ENCODE assay signal across 8 mouse cellular contexts in genomic region chr17:71598659-71599554, GRCm38 (mm10). TPM values are rescaled to one million over a fixed set of nuclear protein-coding genes. Genes with fewer than 3 reads are reported as not detected.
A peak's percentile ranks its signal among the peaks of the same experiment; 100 is the strongest.
DNase-seq lines count a peak whose midpoint lies in the region; ATAC-seq and TF ChIP-seq lines count a peak whose summit lies in the region.

No protein-coding gene starts in this region.

- 0 out of 2 replicates have a peak, but pooled peaks cover 3% of the 10 kb centered on the region for H3K36me3 ChIP-seq in forebrain, embryonic 10.5 days (replicated peaks)
- H3K36me3 ChIP-seq in heart, embryonic 15.5 days, result no peaks in the 10 kb centered on the region
- H3K36me3 ChIP-seq in liver, embryonic 14.5 days (replicated peaks; ENCODE audit: control insufficient read depth, insufficient read depth, low read depth), result no peaks in the 10 kb centered on the region
- H3K36me3 ChIP-seq in neural tube, embryonic 11.5 days (ENCODE audit: control insufficient read depth, insufficient read depth, low read length), result no peaks in the 10 kb centered on the region
- no peaks in the 10 kb centered on the region for H3K36me3 ChIP-seq in stomach, postnatal 0 days (ENCODE audit: control insufficient read depth, insufficient read depth, low read length)

- H3K9ac ChIP-seq in heart, embryonic 15.5 days, result peak overlapping the region; percentile 68
- peak overlapping the region; percentile 83 for H3K9ac ChIP-seq in liver, embryonic 14.5 days (replicated peaks)
- H3K9ac ChIP-seq in neural tube, embryonic 11.5 days (ENCODE audit: low read length), result peak overlapping the region; percentile 66
- peak overlapping the region; percentile 74 for H3K9ac ChIP-seq in stomach, postnatal 0 days (ENCODE audit: low read length)

- ATAC-seq in heart, embryonic 15.5 days (replicated peaks; ENCODE audit: insufficient number of reproducible peaks, insufficient read depth, low FRiP score, low read depth), result peak; percentile 96
- peak; percentile 99 for ATAC-seq in liver, embryonic 14.5 days (ENCODE audit: insufficient read depth)
- ATAC-seq in neural tube, embryonic 11.5 days (ENCODE audit: insufficient read depth, low FRiP score, low TSS enrichment), result peak; percentile 99
- ATAC-seq in stomach, postnatal 0 days (ENCODE audit: low FRiP score, low TSS enrichment), result peak; percentile 98

- H3K4me3 ChIP-seq in forebrain, embryonic 10.5 days, result peak overlapping the region; percentile 74
- peak overlapping the region; percentile 71 for H3K4me3 ChIP-seq in heart, embryonic 15.5 days
- peak overlapping the region; percentile 82 to 84 for H3K4me3 ChIP-seq in liver, embryonic 14.5 days (ENCODE audit: insufficient read depth in 1 of 2, low read depth in 2 of 2, low read length in 2 of 2)
- H3K4me3 ChIP-seq in neural tube, embryonic 11.5 days (ENCODE audit: low read depth, low read length), result peak overlapping the region; percentile 72
- H3K4me3 ChIP-seq in stomach, postnatal 0 days (ENCODE audit: low read depth, low read length), result peak overlapping the region; percentile 67

- TF ChIP-seq EP300 in liver, embryonic 14.5 days (IDR thresholded peaks at IDR 0.05; ENCODE audit: low read depth), result no peak
- TF ChIP-seq EP300 in stomach, postnatal 0 days (optimal IDR thresholded peaks at IDR 0.05), result no peak

- DNase-seq in CD8-positive naive resting alpha-beta T cell, adult 2 months (ENCODE audit: low read depth in 2 of 2, low spot score in 2 of 2), result peak; percentile 79 to 89
- DNase-seq in c-Kit-positive CD71-negative TER-119-negative erythroid progenitor cells, embryonic 14.5 days (ENCODE audit: low read depth), result peak; percentile 87
- DNase-seq in forebrain, embryonic 10.5 days (ENCODE audit: extremely low spot score, low spot score), result peak; percentile 94
- DNase-seq in kidney, postnatal 25 days, result peak; percentile 89 to 96
- DNase-seq in liver, embryonic 14.5 days (ENCODE audit: low read depth in 3 of 3, low spot score in 3 of 3), result peak; percentile 86 to 90 (median 89)
- DNase-seq in neural tube, embryonic 11.5 days (ENCODE audit: low spot score), result peak; percentile 94
- DNase-seq in stomach, postnatal 0 days (ENCODE audit: low spot score), result peak; percentile 95

- peaks cover 38% of the 10 kb centered on the region for H3K4me1 ChIP-seq in forebrain, embryonic 10.5 days
- H3K4me1 ChIP-seq in heart, embryonic 15.5 days (replicated peaks), result peaks cover 14% of the 10 kb centered on the region
- peaks cover 7 to 13% of the 10 kb centered on the region in 2 experiments for H3K4me1 ChIP-seq in liver, embryonic 14.5 days (replicated peaks; ENCODE audit: control insufficient read depth in 2 of 2, insufficient read depth in 2 of 2, low read length in 1 of 2)
- H3K4me1 ChIP-seq in neural tube, embryonic 11.5 days (ENCODE audit: control insufficient read depth, insufficient read depth, low read length), result no peaks in the 10 kb centered on the region
- no peaks in the 10 kb centered on the region for H3K4me1 ChIP-seq in stomach, postnatal 0 days (replicated peaks; ENCODE audit: control insufficient read depth, insufficient read depth)

- peak overlapping the region; percentile 87 for H3K27ac ChIP-seq in forebrain, embryonic 10.5 days
- H3K27ac ChIP-seq in heart, embryonic 15.5 days, result peak overlapping the region; percentile 70
- peak overlapping the region; percentile 49 for H3K27ac ChIP-seq in liver, embryonic 14.5 days
- H3K27ac ChIP-seq in neural tube, embryonic 11.5 days (ENCODE audit: low read depth, low read length), result peak overlapping the region; percentile 49; the same call in 1 of the 2 replicates
- H3K27ac ChIP-seq in stomach, postnatal 0 days (replicated peaks), result peak overlapping the region; percentile 86

- no peaks in the 10 kb centered on the region for H3K9me3 ChIP-seq in forebrain, embryonic 10.5 days
- no peaks in the 10 kb centered on the region for H3K9me3 ChIP-seq in heart, embryonic 15.5 days (replicated peaks)
- no peaks in the 10 kb centered on the region for H3K9me3 ChIP-seq in liver, embryonic 14.5 days (ENCODE audit: control insufficient read depth, low read length)
- no peaks in the 10 kb centered on the region for H3K9me3 ChIP-seq in neural tube, embryonic 11.5 days (ENCODE audit: control insufficient read depth, low read length)
- no peaks in the 10 kb centered on the region for H3K9me3 ChIP-seq in stomach, postnatal 0 days (ENCODE audit: control insufficient read depth, low read length)

- WGBS in forebrain, embryonic 10.5 days, result 6% methylated on average over 42 of the region's 42 CpGs
- WGBS in heart, embryonic 15.5 days, result 5% methylated on average over 42 of the region's 42 CpGs
- 3% methylated on average over 42 of the region's 42 CpGs for WGBS in liver, embryonic 14.5 days (ENCODE audit: insufficient replicate concordance)
- 5% methylated on average over 42 of the region's 42 CpGs for WGBS in neural tube, embryonic 11.5 days
- WGBS in stomach, postnatal 0 days, result 5% methylated on average over 42 of the region's 42 CpGs

- TF ChIP-seq CTCF in liver, embryonic 14.5 days (IDR thresholded peaks at IDR 0.05; ENCODE audit: low read depth), result no peak
- TF ChIP-seq CTCF in stomach, postnatal 0 days (IDR thresholded peaks at IDR 0.05; ENCODE audit: low read depth), result peak; percentile 4; the same call in 1 of the 2 replicates

- peak overlapping the region; percentile 86 for H3K4me2 ChIP-seq in heart, embryonic 15.5 days
- peak overlapping the region; percentile 96 for H3K4me2 ChIP-seq in liver, embryonic 14.5 days (ENCODE audit: low read depth)
- H3K4me2 ChIP-seq in neural tube, embryonic 11.5 days (ENCODE audit: low read depth), result peak overlapping the region; percentile 70
- H3K4me2 ChIP-seq in stomach, postnatal 0 days (replicated peaks; ENCODE audit: low read depth), result peak overlapping the region; percentile 82

- no peaks in the 10 kb centered on the region; the same call in 1 of the 2 replicates for H3K27me3 ChIP-seq in forebrain, embryonic 10.5 days (ENCODE audit: poor library complexity, severe bottlenecking)
- H3K27me3 ChIP-seq in heart, embryonic 15.5 days, result 0 out of 2 replicates have a peak, but pooled peaks cover 3% of the 10 kb centered on the region
- no peaks in the 10 kb centered on the region for H3K27me3 ChIP-seq in liver, embryonic 14.5 days (ENCODE audit: control insufficient read depth, insufficient read depth, low read length)
- H3K27me3 ChIP-seq in neural tube, embryonic 11.5 days (ENCODE audit: control insufficient read depth, insufficient read depth, low read length), result no peaks in the 10 kb centered on the region
- H3K27me3 ChIP-seq in stomach, postnatal 0 days (ENCODE audit: control insufficient read depth, insufficient read depth, low read length), result no peaks in the 10 kb centered on the region

RNA-seq across cellular contexts. Expression of gene Wdr43, which starts 16.8 kb away (rescaled TPM):
- polyA plus RNA-seq in forebrain, embryonic 10.5 days (2016; fragmentation: Nextera tagmentation; extraction: Ambion mirVana), result 121 and 126 TPM in 2 replicates
- 32.4 and 40.5 TPM in 2 replicates for polyA plus RNA-seq in heart, embryonic 15.5 days (2015; fragmentation: Nextera tagmentation; extraction: Ambion mirVana)
- polyA plus RNA-seq in liver, embryonic 14.5 days (2012; rRNA removed), result 20.1 and 26.2 TPM in 2 replicates
- polyA plus RNA-seq in liver, embryonic 14.5 days (2014; fragmentation: Nextera tagmentation; extraction: Ambion mirVana), result 45.5 and 46.3 TPM in 2 replicates
- polyA plus RNA-seq in neural tube, embryonic 11.5 days (2014; fragmentation: Nextera tagmentation; extraction: Ambion mirVana), result 89.9 and 91.9 TPM in 2 replicates
- 28.0 and 30.6 TPM in 2 replicates for polyA plus RNA-seq in stomach, postnatal 0 days (2015; fragmentation: Nextera tagmentation; extraction: Ambion mirVana)

RNA-seq across cellular contexts. Expression of gene Spdya, which starts 47.0 kb away (rescaled TPM):
- 1.0 and 1.3 TPM in 2 replicates for polyA plus RNA-seq in forebrain, embryonic 10.5 days (2016; fragmentation: Nextera tagmentation; extraction: Ambion mirVana)
- 0.23 and 0.39 TPM in 2 replicates for polyA plus RNA-seq in heart, embryonic 15.5 days (2015; fragmentation: Nextera tagmentation; extraction: Ambion mirVana)
- polyA plus RNA-seq in liver, embryonic 14.5 days (2012; rRNA removed), result 0.04 TPM in 1 of 2 replicates, not detected in the other
- 0.11 and 0.20 TPM in 2 replicates for polyA plus RNA-seq in liver, embryonic 14.5 days (2014; fragmentation: Nextera tagmentation; extraction: Ambion mirVana)
- polyA plus RNA-seq in neural tube, embryonic 11.5 days (2014; fragmentation: Nextera tagmentation; extraction: Ambion mirVana), result 0.96 and 1.6 TPM in 2 replicates
- 0.62 and 1.0 TPM in 2 replicates for polyA plus RNA-seq in stomach, postnatal 0 days (2015; fragmentation: Nextera tagmentation; extraction: Ambion mirVana)

Comparison
In these comparisons a context has a peak if more than half of its experiments do, and no peak if none do; other contexts are left out.
1. Peak in every context shown above with its lines: DNase-seq, ATAC-seq, H3K4me3 ChIP-seq and H3K27ac ChIP-seq.